Mouse (Mus musculus) midbrain, postnatal 0 days (tissue): ENCODE data around the gene Triobp. TPM values are rescaled to one million over a fixed set of nuclear protein-coding genes. Genes with fewer than 3 reads are reported as not detected.

Experiments
- ATAC-seq: fragments of 200-750 bp; cut with Nextera tagmentation; 2 replicates; pipeline ENCODE4 v1.8.0; 2017; ENCODE audit warnings: moderate number of reproducible peaks, mild to moderate bottlenecking, moderate TSS enrichment, moderate library complexity; ENCODE audit not compliant: low FRiP score
- DNase-seq: peaks from one replicate; pipeline ENCODE4 v3.0.0-alpha.2; 2015; ENCODE audit warnings: low spot score
- H3K27ac ChIP-seq: fragments of 300-500 bp; sonication (generic); 2 replicates; pipeline ENCODE4 v1.5.1; 2014; ENCODE audit warnings: low read depth, mild to moderate bottlenecking, low read length, mixed read lengths
- H3K27me3 ChIP-seq: fragments of 300-500 bp; sonication (generic); 2 replicates; pipeline ENCODE4 v1.6.1; 2014; ENCODE audit warnings: low read length, control low read depth, mixed read lengths; ENCODE audit not compliant: insufficient read depth
- H3K36me3 ChIP-seq: fragments of 300-500 bp; sonication (generic); 2 replicates; pipeline ENCODE4 v1.6.1; 2014; ENCODE audit warnings: low read length, control low read depth, mixed read lengths; ENCODE audit not compliant: insufficient read depth
- H3K4me1 ChIP-seq: fragments of 300-500 bp; sonication (generic); 2 replicates; pipeline ENCODE4 v1.6.1; 2014; ENCODE audit warnings: mild to moderate bottlenecking, control low read depth, antibody characterized with exemption, low read length, mixed read lengths; ENCODE audit not compliant: insufficient read depth
- H3K4me2 ChIP-seq: fragments of 300-500 bp; sonication (generic); 2 replicates; pipeline ENCODE4 v1.6.1; 2014; ENCODE audit warnings: low read depth, mild to moderate bottlenecking, low read length, mixed read lengths; ENCODE audit not compliant: poor library complexity, severe bottlenecking
- H3K4me3 ChIP-seq: fragments of 300-500 bp; sonication (generic); 2 replicates; pipeline ENCODE4 v1.5.1; 2014; ENCODE audit warnings: low read depth, mild to moderate bottlenecking, low read length, moderate library complexity
- H3K9ac ChIP-seq: fragments of 300-500 bp; sonication (generic); replicated peaks from 2 replicates; pipeline ENCODE4 v1.6.1; 2014; ENCODE audit warnings: mild to moderate bottlenecking, low read length, moderate library complexity, mixed read lengths; ENCODE audit not compliant: poor library complexity, severe bottlenecking
- H3K9me3 ChIP-seq: fragments of 300-500 bp; sonication (generic); 2 replicates; pipeline ENCODE4 v1.6.1; 2016; ENCODE audit warnings: low read length, control low read depth
- CTCF ChIP-seq: IDR thresholded peaks from 2 replicates; pipeline ENCODE4 v1.5.1; 2016; ENCODE audit warnings: antibody characterized with exemption, mild to moderate bottlenecking
- WGBS: fragments of 180-500 bp; shearing (Covaris S2); extraction: QIAGEN DNeasy Blood & Tissue Kit; methylation state at CpG from one replicate; pipeline ENCODE4 v1.1.7; 2014; 5-methylcytosine and 5-hydroxymethylcytosine counted together
- polyA plus RNA-seq: library from polyadenylated mRNA; unstranded; fragments of >200 nt; fragmentation: Nextera tagmentation; extraction: Ambion mirVana; gene quantifications from 2 replicates; pipeline ENCODE4 v1.2.1, GENCODE M21; 2015
- total RNA-seq: library from RNA; depleted of rRNA; stranded (reverse); fragments of >200 nt; gene quantifications from 2 replicates; pipeline ENCODE4 v1.2.3, GENCODE M21; 2014

The Triobp gene
- total and polyA plus RNA-seq, 2 experiments from 2014 or later, result 28.4 to 40.0 TPM

DNA sequence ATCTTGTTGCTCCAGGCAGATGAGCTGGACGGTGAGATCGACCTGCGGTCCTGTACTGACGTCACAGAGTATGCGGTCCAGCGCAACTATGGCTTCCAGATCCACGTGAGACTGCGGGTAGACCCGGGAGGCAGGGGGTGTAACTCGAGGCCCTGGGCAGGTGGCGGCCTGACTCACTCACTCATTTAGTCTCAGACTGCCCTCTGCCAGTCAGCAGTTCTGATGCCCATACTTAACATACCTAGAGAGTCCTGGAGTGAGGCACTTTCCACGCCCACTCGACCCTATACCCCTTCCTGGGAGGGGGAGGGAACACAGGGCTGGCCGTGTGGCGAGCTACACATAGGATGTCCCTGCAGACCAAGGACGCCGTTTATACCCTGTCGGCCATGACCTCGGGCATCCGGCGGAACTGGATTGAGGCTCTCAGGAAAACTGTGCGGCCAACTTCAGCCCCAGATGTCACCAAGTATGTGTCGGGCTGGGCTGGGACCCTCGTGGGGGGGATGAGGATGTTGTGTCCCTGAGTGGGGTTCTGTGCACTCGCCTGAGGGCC, 43.5 kb downstream of the Triobp start:
- DNase-seq (no peak), ATAC-seq (no peak)
- no peak overlapping the region for H3K4me2 ChIP-seq
- H3K27me3 ChIP-seq, result no peaks in the 10 kb centered on the region
- no peaks in the 10 kb centered on the region for H3K9me3 ChIP-seq
- 94% methylated on average over 25 of the region's 25 CpGs for WGBS
- H3K9ac ChIP-seq, result no peak overlapping the region
- TF ChIP-seq CTCF, result no peak
- no peaks in the 10 kb centered on the region for H3K4me1 ChIP-seq
- H3K36me3 ChIP-seq, result peaks cover 66% of the 10 kb centered on the region
- H3K27ac ChIP-seq, result no peak overlapping the region
- no peak overlapping the region for H3K4me3 ChIP-seq

GRCm38 (mm10) chr15:78992235-78992634, 44.7 kb downstream of the Triobp start:
- no peaks in the 10 kb centered on the region for H3K9me3 ChIP-seq
- H3K27ac ChIP-seq, result no peak overlapping the region
- H3K36me3 ChIP-seq, result peaks cover 66% of the 10 kb centered on the region
- H3K4me3 ChIP-seq, result no peak overlapping the region
- peak; percentile 40 for TF ChIP-seq CTCF
- H3K27me3 ChIP-seq, result no peaks in the 10 kb centered on the region
- 91% methylated on average over 7 of the region's 7 CpGs for WGBS
- H3K4me1 ChIP-seq, result no peaks in the 10 kb centered on the region
- ATAC-seq (no peak), DNase-seq (no peak)
- no peak overlapping the region for H3K9ac ChIP-seq
- no peak overlapping the region for H3K4me2 ChIP-seq

- Histone ChIP-seq H3K4me2 (no peak overlapping the region), H3K36me3 (peaks cover 61% of the 10 kb centered on the region), H3K4me1 (no peaks in the 10 kb centered on the region), H3K9me3 (no peaks in the 10 kb centered on the region), H3K9ac (no peak overlapping the region), H3K27ac (no peak overlapping the region), H3K4me3 (no peak overlapping the region), H3K27me3 (no peaks in the 10 kb centered on the region)
- no peak for DNase-seq
- WGBS, result 98% methylated on average over 24 of the region's 24 CpGs
- no peak for ATAC-seq
- TF ChIP-seq CTCF, result no peak
Observed at GRCm38 (mm10) chr15:78992925-78993324, 45.4 kb downstream of the Triobp start.

DNA sequence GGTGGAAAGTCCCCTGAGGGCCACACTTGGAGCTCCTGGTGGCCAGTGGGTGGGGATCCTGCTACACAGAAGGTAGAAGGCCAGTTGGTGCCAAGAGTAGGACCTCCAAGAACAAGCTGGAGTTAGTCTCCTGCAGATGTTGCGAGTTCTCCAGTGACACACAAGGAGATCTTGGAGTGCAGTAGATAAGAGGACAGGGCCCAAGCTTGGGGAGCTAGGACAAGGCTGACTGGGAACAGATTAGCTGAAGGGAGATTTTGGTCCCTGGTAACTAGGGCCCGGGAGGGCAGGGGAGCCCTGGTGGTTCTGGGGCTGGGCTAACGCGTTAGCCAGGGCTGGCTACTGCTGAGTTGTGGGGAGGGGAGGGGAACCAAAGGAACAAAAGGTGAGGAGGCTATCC, 48.4 kb downstream of the Triobp start:
- Histone ChIP-seq H3K9ac (no peak overlapping the region), H3K4me3 (no peak overlapping the region), H3K4me1 (no peaks in the 10 kb centered on the region), H3K36me3 (peaks cover 54% of the 10 kb centered on the region), H3K4me2 (no peak overlapping the region), H3K27me3 (no peaks in the 10 kb centered on the region), H3K9me3 (no peaks in the 10 kb centered on the region), H3K27ac (no peak overlapping the region)
- TF ChIP-seq CTCF, result no peak
- ATAC-seq, result no peak
- WGBS, result 97% methylated on average over 4 of the region's 4 CpGs
- no peak for DNase-seq

DNA sequence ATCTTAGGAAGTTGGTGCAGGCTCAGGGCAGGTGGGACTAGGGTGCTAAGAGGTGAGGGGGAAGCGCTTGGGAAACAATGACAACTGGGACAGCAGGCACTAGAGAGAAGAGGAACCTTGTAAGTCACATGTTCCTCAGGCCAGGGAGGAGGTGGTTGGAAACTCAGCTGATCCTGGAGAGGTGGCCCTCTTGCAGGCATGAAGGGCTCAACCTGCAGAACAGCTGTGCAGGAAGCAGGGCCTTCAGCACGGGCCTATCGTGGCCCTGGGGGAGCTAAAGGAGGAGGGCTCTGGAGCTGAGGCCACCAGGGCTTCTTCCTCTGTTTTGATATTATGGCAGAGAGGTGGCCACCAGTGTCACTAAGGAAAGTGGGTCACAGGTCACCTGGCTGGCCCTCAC, 49.1 kb downstream of the Triobp start:
- peaks cover 54% of the 10 kb centered on the region for H3K36me3 ChIP-seq
- no peaks in the 10 kb centered on the region for H3K27me3 ChIP-seq
- DNase-seq, result no peak

GRCm38 (mm10) chr15:78998348-78998747, 50.8 kb downstream of the Triobp start:
- ATAC-seq, result no peak
- 62% methylated on average over 8 of the region's 8 CpGs for WGBS
- no peak for TF ChIP-seq CTCF
- no peak overlapping the region for H3K9ac ChIP-seq
- H3K4me3 ChIP-seq, result no peak overlapping the region
- peaks cover 46% of the 10 kb centered on the region for H3K36me3 ChIP-seq
- no peaks in the 10 kb centered on the region for H3K9me3 ChIP-seq
- DNase-seq, result no peak
- H3K4me2 ChIP-seq, result no peak overlapping the region
- no peaks in the 10 kb centered on the region for H3K4me1 ChIP-seq
- H3K27ac ChIP-seq, result no peak overlapping the region
- no peaks in the 10 kb centered on the region for H3K27me3 ChIP-seq

More for the DNA sequence above, 49.1 kb downstream of the Triobp start:
- Histone ChIP-seq H3K9me3 (no peaks in the 10 kb centered on the region), H3K4me2 (no peak overlapping the region), H3K4me1 (no peaks in the 10 kb centered on the region), H3K4me3 (no peak overlapping the region), H3K27ac (no peak overlapping the region), H3K9ac (no peak overlapping the region)
- ATAC-seq, result no peak
- 85% methylated on average over 3 of the region's 3 CpGs for WGBS
- TF ChIP-seq CTCF, result no peak
